Mouse (Mus musculus): ENCODE data around the gene Olfr661. TPM values are rescaled to one million over a fixed set of nuclear protein-coding genes. Genes with fewer than 3 reads are reported as not detected.
A peak's percentile ranks its signal among the peaks of the same experiment; 100 is the strongest.

Olfr661 gene
- not detected for total RNA-seq (2021)
- long read RNA-seq, result 0 reads

DNA sequence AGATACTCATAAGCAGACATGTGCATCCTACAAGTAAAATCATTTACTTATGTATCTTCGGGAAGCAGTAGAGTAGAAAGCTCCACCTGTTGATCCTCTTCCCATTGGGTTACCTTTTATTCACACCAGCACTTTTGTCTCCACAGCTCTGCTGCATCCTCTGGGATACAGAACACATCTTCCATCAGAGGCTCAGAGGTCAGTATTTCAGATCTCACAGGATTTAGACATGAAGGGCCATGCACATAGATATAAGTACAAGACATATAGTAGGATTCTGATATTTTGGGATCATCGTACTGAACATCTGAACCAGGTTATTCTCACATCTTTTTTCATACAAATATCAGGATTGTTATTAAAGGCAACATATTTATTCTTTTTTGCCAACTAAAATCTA is at the start of gene Olfr661:
TSS of gene Olfr661 (plus strand) at position 301 of the 400 bp plus-strand sequence.
- no peak for DNase-seq (ENCODE audit: low spot score in 2 of 2)

DNA sequence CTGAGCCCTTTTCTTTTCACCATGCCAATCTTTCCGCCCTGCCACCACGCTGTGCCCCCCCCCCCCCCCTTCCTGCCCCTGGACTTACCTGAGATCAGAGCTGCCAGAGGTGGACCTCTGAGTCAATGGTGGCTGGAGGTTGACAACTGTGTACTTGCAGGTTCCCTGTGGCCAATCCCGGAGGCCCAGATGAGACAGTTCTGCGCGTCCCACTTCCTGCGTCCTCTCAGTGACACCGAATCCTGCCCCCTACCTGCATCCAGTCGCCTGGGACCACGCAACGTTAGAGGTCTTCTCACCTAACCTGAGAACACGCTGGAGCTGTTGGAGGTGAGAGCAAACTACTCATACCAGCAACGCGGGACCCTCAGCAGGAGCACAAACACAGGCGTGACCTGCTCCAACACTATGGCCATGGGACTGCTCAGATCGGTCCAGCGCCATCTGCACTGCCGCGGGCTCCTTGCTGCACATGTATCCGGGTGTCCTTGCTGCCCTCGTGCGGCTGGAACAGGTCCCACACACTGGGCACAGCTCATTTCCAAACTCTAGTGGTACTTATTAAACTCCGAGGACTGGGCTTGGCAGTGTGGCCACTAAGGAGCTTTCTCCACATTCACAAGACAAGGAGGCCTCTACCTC is 39.3 kb upstream of the Olfr661 start, which contains the start of gene Olfr658:
TSS of gene Olfr658 (minus strand) at position 465 of the 642 bp plus-strand sequence.
- DNase-seq (ENCODE audit: low spot score in 2 of 2), result peak; percentile 21 to 43

DNA sequence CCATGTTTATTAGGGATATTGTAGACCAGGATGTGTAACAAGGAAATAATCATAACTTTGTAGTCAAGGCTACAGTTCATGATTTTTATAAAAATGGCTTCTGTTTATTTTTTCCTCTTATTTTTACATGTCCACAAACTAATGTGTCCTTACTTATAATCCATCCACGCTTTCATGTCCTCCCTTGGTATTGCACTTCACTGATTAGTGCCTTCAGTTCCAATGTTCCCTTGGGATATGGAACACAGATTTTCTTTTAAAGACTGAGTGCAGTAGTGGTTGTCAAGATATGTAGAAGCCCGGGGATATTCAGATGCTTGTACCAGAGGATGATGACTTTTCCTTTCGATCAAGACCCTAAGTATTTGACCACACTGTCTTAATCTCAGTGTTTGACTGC is 19.8 kb upstream of the Olfr661 start, which contains the start of gene Olfr659:
TSS of gene Olfr659 (plus strand) at position 301 of the 400 bp plus-strand sequence.
- no peak for DNase-seq (ENCODE audit: low spot score in 2 of 2)

Other genes with a start within 250 kb of the Olfr661 start
- gene Trim30a, start 221.3 kb upstream of the Olfr661 start, total RNA-seq (2021), result under 1 TPM; 0.67 to 0.73 TPM
- under 1 TPM; 0.37 to 0.38 TPM for gene Trim30d, start 178.7 kb upstream of the Olfr661 start, total RNA-seq (2021)
- gene Olfr651, start 136.4 kb upstream of the Olfr661 start, total RNA-seq (2021), result not detected
- not detected for gene Olfr652, start 125.6 kb upstream of the Olfr661 start, total RNA-seq (2021)
- not detected for gene Olfr653, start 109.2 kb upstream of the Olfr661 start, total RNA-seq (2021)
- gene Olfr654, start 99.5 kb upstream of the Olfr661 start, total RNA-seq (2021), result not detected
- not detected for gene Olfr655, start 84.7 kb upstream of the Olfr661 start, total RNA-seq (2021)
- gene Olfr656, start 72.5 kb upstream of the Olfr661 start, total RNA-seq (2021), result not detected
- not detected for gene Olfr657, start 61.7 kb upstream of the Olfr661 start, total RNA-seq (2021)
- not detected for gene Olfr658, start 39.2 kb upstream of the Olfr661 start, total RNA-seq (2021)
- gene Olfr659, start 19.7 kb upstream of the Olfr661 start, total RNA-seq (2021), result not detected
- gene Usp17le, start 91.0 kb downstream of the Olfr661 start, total RNA-seq (2021), result not detected
- not detected for gene Usp17lb, start 156.1 kb downstream of the Olfr661 start, total RNA-seq (2021)
- gene Usp17la, start 170.5 kb downstream of the Olfr661 start, total RNA-seq (2021), result not detected
- not detected for gene Olfr665, start 191.5 kb downstream of the Olfr661 start, total RNA-seq (2021)
- not detected for gene Olfr666, start 209.5 kb downstream of the Olfr661 start, total RNA-seq (2021)
- not detected for gene Olfr667, start 235.0 kb downstream of the Olfr661 start, total RNA-seq (2021)
- gene Olfr668, start 241.6 kb downstream of the Olfr661 start, total RNA-seq (2021), result not detected
- gene Olfr669, start 247.7 kb downstream of the Olfr661 start, total RNA-seq (2021), result not detected

All from layer of hippocampus, postnatal 10 days (tissue).